Mouse (Mus musculus) gastrocnemius, postnatal 36 days (tissue): ENCODE results near the gene Pax1. TPM values are rescaled to one million over a fixed set of nuclear protein-coding genes. Genes with fewer than 3 reads are reported as not detected.

Experiments
- DNase-seq, 2 experiments: peaks; one replicate each; pipeline ENCODE4 v3.0.0; 2022
- intact Hi-C: fragments of 180-260 bp; cut with DNase I; formaldehyde crosslinking; loops from one replicate; pipeline ENCODE4 v1.15.1; 2025
- long read RNA-seq, 2 experiments: library from polyadenylated mRNA; stranded (forward); transcript quantifications; one replicate each; pipeline ENCODE4 v2.0.0; 2021
- total RNA-seq, 2 experiments: library from RNA; stranded (reverse); gene quantifications; 2 replicates each; pipeline ENCODE4 v1.2.3; 2021

Gene Pax1
- total RNA-seq: under 1 TPM in 1 of 2 experiments, not detected in 1; 0.48 TPM
- long read RNA-seq, experiment 1: 0 reads
- long read RNA-seq, experiment 2, partial matches to known transcripts: 0 of 1 reads
- long read RNA-seq, experiment 2, other reads (novel, unspliced or antisense): 0 of 1 reads

GRCm38 (mm10) chr2:147361581-147361980 lies at the start of gene Pax1:
Pax1 (plus strand) TSS chr2:147361925.
- no peak for DNase-seq
- intact Hi-C loops: no loop called here

DNA sequence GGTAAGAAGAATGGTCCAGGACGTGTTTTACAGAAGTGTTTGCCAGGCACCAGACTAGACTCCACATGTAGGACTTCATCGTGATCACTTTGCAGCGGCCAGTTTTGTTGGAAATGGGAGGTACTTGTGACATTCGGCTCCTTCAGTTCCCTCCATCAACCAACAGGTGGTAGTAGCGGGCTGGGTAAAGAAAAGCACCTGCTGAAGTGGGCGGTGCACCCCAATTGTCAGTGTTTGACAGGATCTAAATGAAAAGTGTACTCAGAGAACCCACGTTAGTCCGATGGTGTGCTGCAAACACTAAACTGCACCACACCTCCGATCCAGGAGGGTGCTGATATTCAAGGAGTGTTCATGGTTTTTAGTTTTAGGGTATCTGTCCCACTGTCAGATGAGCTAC lies 40.7 kb upstream of the Pax1 start:
- no peak for DNase-seq
- intact Hi-C loops: loop anchor here (10.0 kb wide), 1 partner anchor 414 kb away; no protein-coding TSS in a partner anchor

DNA sequence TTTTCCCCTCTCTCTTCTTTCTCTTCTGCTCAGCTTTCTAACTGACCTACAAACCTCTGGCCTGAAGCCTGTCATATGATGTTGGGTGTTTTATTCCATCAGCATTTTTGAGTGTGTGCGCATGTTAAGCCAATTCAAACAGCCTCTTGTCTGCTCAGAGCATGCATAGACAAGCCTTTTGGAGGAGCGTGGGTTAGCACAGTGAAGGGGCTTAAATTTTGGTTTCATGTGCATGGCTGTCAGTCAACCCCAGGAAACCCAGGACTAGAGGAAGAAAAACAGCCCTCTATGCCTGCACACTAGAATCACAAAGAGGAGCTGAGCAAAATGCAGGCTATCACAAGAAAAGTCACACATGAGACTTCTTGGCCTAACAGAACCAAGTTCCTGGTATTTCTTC lies 36.5 kb upstream of the Pax1 start:
- no peak for DNase-seq
- intact Hi-C loops: loop anchor here (10.0 kb wide), 1 partner anchor 410 kb away; no protein-coding TSS in a partner anchor

DNA sequence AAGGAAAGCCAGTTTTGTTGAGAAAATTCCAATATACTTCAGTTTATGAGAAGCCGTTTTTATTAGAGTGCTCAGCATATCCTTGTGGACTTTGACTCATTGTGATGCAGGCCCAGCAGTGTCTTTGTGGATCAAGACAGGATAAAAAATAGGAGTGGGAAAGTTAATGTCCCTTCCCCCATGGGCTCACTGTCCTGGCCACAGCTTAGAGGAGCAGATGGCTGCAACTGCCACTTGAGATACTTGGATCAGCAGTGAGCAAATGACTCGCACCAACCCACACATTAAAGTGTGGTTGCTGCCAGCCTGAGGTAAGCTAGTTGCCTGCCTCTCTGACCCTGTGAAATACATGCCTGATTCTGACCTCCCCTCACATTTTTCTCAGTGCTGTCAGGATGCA lies 29.0 kb upstream of the Pax1 start:
- no peak for DNase-seq
- intact Hi-C loops: no loop called here

DNA sequence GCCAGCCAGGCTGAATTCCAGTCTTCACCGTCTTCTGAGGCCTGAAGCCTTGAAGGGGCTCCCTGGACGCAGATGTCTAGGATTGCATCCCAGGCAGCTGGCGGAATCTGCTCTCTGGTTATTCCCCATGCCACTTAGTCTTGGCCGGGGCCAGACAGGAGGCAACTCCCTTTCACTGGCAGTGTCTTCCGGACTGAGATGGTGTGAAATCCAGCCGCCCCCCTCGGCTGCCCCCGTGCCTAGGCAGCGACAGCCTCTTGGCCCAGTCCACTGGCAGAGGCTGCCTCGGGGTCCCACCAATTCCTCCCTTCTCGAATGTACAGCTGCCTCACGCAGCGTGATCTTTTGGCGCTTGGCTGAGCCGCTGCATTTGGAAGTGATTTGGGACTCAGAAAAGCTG lies 23.0 kb upstream of the Pax1 start:
- DNase-seq: no peak
- intact Hi-C loops: no loop called here

DNA sequence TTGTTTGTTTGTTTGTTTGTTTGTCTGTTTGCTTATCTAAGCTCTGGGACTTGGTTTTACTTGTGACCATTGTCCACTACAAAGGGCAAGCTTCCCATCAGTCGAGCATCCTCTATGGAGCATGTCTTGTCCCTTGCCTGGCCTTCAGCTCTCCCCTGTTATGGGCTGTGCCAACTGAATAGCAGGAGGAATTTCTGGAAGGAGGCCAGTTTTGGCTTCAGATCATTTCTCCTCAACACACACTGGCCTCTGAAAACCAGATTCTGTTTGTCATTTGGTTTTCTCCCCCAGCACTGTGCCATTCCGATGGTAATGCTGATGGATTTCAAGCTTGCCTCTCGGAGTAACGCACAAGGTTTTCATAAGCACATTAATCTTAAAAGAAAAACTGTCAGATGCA lies 21.9 kb upstream of the Pax1 start:
- intact Hi-C loops: no loop called here
- DNase-seq: no peak

- intact Hi-C loops: no loop called here
- DNase-seq: no peak
Measured at GRCm38 (mm10) chr2:147342198-147342597, 19.5 kb upstream of the Pax1 start.

DNA sequence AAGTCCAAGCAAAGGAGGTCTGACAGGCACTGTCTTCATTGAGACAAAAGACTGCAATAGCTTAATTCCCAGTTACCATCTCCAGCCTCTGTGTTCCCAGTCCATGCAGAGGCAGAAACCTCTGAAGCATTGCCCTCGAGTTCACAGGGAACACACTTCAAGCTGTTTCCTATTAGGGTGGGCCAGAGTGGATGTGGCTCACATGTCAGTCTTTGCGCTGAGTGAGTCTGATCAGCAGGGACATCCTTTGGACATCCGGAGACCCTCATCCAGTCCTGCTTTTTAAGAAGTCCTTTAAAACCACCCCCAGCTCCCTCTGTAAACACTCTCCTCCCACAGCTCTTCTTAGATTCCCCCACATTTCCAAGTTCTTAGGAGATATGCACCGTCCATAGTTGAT lies 2.0 kb upstream of the Pax1 start:
- DNase-seq: no peak
- intact Hi-C loops: no loop called here

DNA sequence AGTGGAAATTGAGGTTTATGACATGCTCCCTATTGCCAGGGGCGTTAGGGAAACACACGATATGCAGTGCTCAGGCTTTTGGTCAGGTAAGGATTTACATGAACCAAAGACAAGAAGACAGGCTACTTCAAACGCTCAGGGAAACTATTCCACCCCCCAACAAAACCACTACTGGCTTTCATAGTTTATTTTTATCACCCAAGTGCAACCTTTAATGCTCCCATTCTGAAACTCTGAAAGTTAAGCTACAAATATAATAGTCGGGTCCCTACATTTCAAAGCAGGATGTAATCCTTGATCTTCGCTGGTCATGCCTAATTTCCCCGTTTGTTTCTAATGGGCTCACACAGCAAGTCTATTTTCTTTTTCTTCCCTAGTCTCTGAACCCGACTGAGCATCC lies 1.3 kb upstream of the Pax1 start:
- intact Hi-C loops: no loop called here
- no peak for DNase-seq

GRCm38 (mm10) chr2:147360856-147361255 lies 869 bp upstream of the Pax1 start:
- no peak for DNase-seq
- intact Hi-C loops: no loop called here

- intact Hi-C loops: no loop called here
- DNase-seq: no peak
Measured at GRCm38 (mm10) chr2:147362316-147362715, 591 bp downstream of the Pax1 start.

DNA sequence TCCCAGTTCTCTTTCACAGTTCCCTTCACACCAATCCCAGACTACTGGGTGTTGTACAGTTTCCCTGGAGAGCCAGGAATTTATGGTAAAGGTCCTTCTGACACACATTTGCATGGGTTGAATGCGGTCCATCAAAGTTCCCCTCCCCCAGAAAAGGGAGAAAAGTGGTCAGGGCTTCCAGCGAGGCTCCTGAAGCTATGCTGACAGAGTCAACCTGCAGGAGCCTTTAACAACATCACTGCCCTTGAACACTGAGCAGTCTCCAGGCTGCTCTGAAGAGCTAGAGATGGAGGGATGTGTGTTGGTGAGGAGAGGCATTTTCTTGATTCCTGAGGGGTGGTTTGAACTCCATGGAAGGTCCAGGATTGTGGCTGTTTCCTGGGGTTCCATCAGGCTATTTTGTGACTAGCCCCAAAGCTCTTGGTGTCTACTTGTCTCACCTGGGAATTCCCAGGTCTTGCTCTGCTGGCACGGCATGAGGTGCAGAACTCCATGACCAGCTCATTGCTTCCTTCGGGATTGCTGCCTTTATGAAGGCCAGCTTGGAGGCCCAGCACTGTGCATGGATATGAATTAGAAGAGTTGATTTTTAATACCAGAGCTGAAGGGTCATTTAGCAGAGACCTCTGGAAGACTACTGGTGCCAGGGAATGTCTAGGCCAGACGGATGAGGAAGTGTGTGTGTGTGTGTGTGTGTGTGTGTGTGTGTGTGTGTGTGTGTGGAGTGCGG lies 1.8 kb downstream of the Pax1 start:
- intact Hi-C loops: no loop called here
- no peak for DNase-seq

- intact Hi-C loops: no loop called here
- DNase-seq: no peak
Measured at GRCm38 (mm10) chr2:147364198-147364597, 2.5 kb downstream of the Pax1 start.

DNA sequence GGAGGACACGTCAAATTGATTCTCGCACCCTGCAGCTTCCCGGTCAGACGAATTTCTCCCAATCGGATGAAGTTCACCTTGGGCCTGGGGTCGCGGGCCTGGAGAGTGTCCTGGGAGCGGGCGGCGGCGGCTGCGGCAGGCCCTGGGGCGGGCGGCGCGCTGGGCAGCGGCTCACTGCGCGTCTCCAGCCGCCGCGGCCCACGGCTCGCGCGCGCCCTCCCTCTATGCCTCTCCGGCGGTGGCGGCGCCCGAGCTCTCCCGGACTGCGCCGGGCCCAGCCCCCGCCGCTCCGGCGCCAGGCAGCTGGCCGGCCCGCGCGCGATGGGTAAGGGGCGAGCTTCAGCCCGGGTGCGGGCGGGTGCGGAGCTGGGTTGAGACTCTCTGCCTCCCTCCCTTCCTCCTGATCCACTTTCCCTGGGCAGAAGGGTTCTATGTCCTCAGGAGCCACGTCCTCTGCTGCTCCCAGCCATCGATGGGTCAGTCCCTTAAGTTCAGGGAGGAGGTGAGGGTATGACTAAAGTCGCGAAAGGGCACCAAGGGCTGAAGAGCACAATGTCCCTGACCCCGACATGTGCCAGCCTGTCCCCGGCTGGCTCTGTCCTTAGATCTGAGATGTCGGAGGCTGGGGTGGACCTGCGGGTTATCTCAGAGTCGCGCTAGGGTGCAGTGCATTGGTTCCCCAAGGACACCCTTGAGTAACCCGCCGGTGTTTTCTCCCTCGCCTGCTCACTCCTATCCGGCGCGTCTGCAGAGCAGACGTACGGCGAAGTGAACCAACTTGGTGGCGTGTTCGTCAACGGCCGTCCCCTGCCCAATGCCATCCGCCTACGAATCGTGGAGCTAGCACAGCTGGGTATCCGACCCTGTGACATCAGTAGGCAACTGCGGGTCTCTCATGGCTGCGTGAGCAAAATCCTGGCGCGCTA lies 3.5 kb downstream of the Pax1 start:
- no peak for DNase-seq
- intact Hi-C loops: no loop called here

GRCm38 (mm10) chr2:147365908-147366630 lies 4.3 kb downstream of the Pax1 start:
- no peak for DNase-seq
- intact Hi-C loops: no loop called here

DNA sequence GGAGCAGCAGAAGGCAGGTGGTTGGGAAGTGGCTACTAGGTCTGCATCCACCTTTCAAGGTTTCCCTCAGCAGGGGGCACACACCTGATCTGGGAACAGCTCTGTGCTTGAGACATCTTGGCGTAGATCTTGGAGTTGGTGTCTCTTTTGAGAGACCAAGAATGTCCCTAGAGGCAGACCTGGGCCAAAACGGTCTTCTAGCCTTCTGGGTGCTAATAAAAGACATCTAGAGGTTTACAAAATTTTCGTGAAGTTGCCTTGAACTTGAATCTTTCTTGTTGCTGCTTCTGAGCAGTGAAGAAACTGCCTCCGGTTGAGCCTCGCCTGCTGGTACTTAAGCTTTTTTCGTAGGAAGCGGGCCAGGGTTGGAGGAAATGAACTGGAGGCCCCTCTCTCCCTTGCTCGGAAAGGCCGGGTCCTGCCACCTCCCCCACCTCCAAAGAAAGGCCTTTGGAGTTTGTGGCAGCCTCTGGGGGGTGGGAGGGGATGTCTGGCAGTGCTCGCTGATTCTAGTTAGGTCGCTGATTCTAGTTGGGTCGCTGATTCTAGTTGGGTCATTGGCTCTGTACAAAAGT lies 5.6 kb downstream of the Pax1 start:
- DNase-seq: no peak
- intact Hi-C loops: no loop called here

GRCm38 (mm10) chr2:147367911-147368591 lies 6.3 kb downstream of the Pax1 start:
- intact Hi-C loops: no loop called here
- no peak for DNase-seq

GRCm38 (mm10) chr2:147369561-147369960 lies 7.8 kb downstream of the Pax1 start:
- DNase-seq: no peak
- intact Hi-C loops: no loop called here

GRCm38 (mm10) chr2:147370091-147370490 lies 8.4 kb downstream of the Pax1 start:
- DNase-seq: no peak
- intact Hi-C loops: no loop called here

GRCm38 (mm10) chr2:147371289-147371688 lies 9.6 kb downstream of the Pax1 start:
- no peak for DNase-seq
- intact Hi-C loops: no loop called here
